ENCODE assay signal across 12 mouse cellular contexts in the genomic region with DNA sequence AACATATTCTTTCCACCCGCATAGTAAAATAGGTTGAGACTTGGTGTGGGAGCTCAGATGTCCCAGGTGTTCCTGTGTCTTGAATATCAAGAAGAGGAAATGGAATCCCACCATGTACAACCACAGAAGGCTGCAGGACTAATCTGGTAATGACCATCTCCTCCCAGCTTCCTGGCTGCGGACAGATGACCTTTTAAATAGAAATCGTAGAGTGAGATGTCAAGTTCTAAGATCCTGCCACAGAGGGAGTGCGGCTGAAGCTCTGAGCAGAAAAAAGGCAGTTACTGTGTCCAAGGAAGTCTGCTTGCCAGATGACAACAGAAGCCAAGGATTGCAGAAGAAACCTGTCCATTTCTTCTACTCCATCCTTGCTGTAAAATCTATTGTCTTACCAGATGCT.
"Had no signal": no experiment of that assay in that cellular context is flagged by ENCODE, and none has a peak within 500 bp of the region (broad histone marks: within the 10 kb centered on the region; RNA-seq: fewer than 3 reads in every experiment).

No protein-coding gene starts in this region.

- DNase-seq: left cerebral cortex, postnatal 4 days; liver; liver, embryonic 13.5 days; liver, postnatal 0 days; lung, adult 18-20 months; lung, adult 2 months; lung, embryonic 14.5 days; lung, postnatal 10 days; lung, postnatal 14 days; lung, postnatal 36 days; lung, postnatal 4 days; midbrain, embryonic 14.5 days had no signal
